Mouse (Mus musculus) macrophage (primary cell): Measurements from ENCODE around the gene Nme9. TPM values are rescaled to one million over a fixed set of nuclear protein-coding genes. Genes with fewer than 3 reads are reported as not detected.

ENCODE experiments used
- H3K27ac ChIP-seq: fragments of 350-480 bp; formaldehyde crosslinking; 2 replicates; pipeline ENCODE4 v1.9.0; 2021
- H3K36me3 ChIP-seq: fragments of 350-480 bp; formaldehyde crosslinking; 2 replicates; pipeline ENCODE4 v1.9.0; 2021; ENCODE audit errors: inconsistent target
- H3K4me3 ChIP-seq: fragments of 350-480 bp; formaldehyde crosslinking; 2 replicates; pipeline ENCODE4 v1.9.0; 2021; ENCODE audit errors: inconsistent target
- H3K79me2 ChIP-seq: fragments of 350-480 bp; formaldehyde crosslinking; 2 replicates; pipeline ENCODE4 v1.9.0; 2021; ENCODE audit errors: inconsistent target
- WGBS: methylation state at CpG from one replicate; pipeline ENCODE4 v1.1.7; 2026; ENCODE audit warnings: inconsistent platforms; ENCODE audit not compliant: missing documents; 5-methylcytosine and 5-hydroxymethylcytosine counted together
- polyA plus RNA-seq: library from polyadenylated mRNA; stranded (reverse); fragments of 250-400 nt; gene quantifications from 3 replicates; pipeline ENCODE4 v1.2.4, GENCODE M21; 2018; ENCODE audit warnings: inconsistent platforms

The Nme9 gene
- polyA plus RNA-seq, 1 experiment from 2014 or later: not detected

DNA sequence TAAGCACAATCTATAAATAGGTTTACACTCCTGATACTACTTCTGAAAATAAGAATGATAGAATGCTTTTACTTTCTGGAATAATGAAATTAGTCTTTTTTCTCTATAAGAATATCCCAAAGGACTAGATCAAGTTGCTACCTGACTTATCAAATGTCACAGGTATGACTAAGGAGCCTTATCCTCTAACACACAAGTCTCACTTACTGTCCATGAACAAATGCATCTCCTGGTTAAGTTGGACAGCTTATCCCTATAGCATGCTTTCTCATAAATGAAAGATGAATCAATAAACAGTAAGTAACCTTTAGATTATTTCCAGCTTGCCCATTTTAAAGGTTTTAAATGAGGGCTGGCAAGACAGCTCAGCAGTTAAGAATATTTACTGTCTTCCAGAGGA, 33.4 kb downstream of the Nme9 start:
- Histone ChIP-seq H3K79me2 (no peaks in the 10 kb centered on the region), H3K36me3 (peaks cover 50% of the 10 kb centered on the region; the same call in 1 of the 2 replicates), H3K27ac (no peak overlapping the region), H3K4me3 (no peak overlapping the region)

DNA sequence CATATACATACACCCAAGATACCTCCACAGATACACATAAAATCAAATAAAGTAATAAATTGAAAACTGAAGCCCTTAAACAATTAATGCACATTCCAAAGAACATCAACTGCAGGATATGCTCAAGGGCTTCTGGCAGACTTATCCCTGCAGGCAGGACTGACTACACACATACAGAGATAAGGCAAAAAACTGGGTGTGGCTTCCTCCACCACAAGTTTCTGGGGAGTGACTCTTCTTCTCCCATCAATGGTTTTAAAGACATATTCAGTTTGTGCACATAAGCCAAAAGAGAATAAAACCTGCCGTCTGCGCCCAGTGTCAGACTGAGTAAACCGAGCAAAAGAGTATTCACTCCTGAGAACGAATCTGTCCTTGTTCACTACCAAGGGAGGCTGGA, 33.9 kb downstream of the Nme9 start:
- WGBS: 94% methylated on average over 4 of the region's 4 CpGs
- Histone ChIP-seq H3K27ac (no peak overlapping the region), H3K4me3 (no peak overlapping the region), H3K36me3 (peaks cover 50% of the 10 kb centered on the region; the same call in 1 of the 2 replicates), H3K79me2 (no peaks in the 10 kb centered on the region)

DNA sequence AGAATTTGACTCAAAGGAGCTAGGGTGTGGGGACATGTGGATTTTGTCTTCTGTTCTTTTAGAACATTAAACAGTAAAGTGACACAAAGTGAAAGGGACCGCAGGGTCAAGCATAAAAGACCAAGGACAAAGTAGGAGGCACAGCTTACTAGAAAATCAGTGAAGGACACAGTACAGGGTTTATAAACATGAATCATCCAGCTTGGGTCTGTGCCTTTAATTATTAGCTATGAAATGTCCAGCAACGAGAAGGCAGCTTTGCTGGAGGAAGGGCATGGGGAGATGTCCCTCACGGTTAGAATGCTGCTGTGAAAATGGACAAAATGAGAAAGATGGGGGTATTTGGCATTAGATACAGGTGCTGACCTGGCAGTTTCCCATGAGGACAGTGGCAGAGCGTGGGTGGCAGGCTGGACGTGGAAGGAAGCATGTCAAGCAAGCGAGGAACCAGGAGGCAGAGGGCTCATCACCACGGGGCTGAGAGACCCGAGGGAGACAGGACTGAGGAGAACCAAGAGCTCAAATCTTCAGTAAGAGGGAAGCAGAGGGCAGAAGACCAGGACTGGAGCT, 35.9 kb downstream of the Nme9 start:
- WGBS: 86% methylated on average over 8 of the region's 8 CpGs
- Histone ChIP-seq H3K36me3 (peaks cover 42% of the 10 kb centered on the region; the same call in 1 of the 2 replicates), H3K27ac (no peak overlapping the region), H3K79me2 (no peaks in the 10 kb centered on the region), H3K4me3 (no peak overlapping the region)

DNA sequence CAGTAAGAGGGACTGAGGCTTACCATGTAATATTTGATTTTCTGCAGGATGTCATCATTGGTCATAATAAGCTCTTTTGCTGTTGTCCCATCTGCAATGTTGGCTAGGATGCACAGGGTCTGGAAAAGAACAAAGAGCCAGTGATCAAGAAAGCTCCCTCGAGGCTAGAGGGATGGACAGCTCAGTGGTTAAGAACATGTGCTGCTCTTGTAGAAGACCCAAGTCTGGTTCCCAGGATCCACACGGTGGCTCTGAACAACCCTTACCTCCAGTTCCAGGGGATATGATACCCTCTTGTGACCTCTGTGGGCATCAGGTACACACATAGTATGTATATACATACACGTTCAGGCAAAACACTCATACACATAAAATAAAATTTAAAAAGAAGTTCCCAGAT, 36.6 kb downstream of the Nme9 start:
- no peaks in the 10 kb centered on the region for H3K79me2 ChIP-seq
- H3K27ac ChIP-seq: no peak overlapping the region
- H3K36me3 ChIP-seq: peaks cover 36% of the 10 kb centered on the region; the same call in 1 of the 2 replicates
- H3K4me3 ChIP-seq: no peak overlapping the region
- 100% methylated on average over 2 of the region's 3 CpGs for WGBS

DNA sequence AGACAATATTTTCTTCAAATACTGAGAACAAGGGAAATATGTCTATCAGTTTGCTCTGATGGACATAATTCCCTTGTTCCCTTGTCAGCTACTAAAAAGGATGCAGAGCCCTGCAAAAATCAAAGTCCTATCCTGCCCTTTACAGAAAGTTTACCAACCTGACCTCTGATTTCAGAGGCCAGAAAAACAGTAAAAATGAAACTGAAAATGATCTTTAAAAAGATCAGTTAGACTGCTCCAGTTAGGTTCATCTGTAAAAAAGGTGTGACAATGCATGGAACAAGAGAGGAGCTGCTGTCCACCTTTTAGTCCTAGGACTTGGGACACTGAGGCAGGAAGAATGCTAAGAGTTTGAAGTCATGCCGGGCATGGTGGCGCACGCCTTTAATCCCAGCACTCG, 39.8 kb downstream of the Nme9 start:
- H3K79me2 ChIP-seq: no peaks in the 10 kb centered on the region
- no peak overlapping the region for H3K4me3 ChIP-seq
- peaks cover 43% of the 10 kb centered on the region for H3K36me3 ChIP-seq
- WGBS: 92% methylated on average over 4 of the region's 4 CpGs
- H3K27ac ChIP-seq: no peak overlapping the region

DNA sequence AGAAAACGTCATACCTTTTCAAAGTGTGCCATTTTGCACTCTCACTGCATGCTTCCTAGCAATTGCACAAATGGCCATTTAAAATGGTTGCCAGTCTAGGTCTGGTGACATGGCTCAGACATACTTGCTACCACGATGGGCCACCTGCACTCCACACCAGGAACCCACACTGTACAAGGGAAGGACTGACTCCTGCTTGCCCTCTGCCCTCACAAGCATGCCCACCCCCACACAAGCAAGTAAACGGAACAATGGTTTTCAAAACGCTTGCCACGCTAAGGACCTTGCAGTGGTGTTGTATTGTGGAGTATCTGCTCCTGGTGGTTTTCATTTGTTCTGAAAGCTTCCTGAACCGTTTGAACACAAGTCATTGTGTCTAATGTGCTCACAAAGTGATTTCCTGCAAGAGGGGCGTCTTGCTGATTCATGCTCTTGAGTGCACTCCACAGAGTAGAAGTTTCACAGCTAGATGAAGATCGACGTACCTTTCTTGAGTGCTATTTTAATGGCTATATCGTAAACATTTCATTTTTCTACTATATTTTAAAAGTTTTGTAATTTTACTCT, 41.4 kb downstream of the Nme9 start:
- no peak overlapping the region for H3K4me3 ChIP-seq
- WGBS: 39% methylated on average over 10 of the region's 10 CpGs
- no peaks in the 10 kb centered on the region for H3K79me2 ChIP-seq
- peaks cover 40% of the 10 kb centered on the region for H3K36me3 ChIP-seq
- H3K27ac ChIP-seq: no peak overlapping the region

DNA sequence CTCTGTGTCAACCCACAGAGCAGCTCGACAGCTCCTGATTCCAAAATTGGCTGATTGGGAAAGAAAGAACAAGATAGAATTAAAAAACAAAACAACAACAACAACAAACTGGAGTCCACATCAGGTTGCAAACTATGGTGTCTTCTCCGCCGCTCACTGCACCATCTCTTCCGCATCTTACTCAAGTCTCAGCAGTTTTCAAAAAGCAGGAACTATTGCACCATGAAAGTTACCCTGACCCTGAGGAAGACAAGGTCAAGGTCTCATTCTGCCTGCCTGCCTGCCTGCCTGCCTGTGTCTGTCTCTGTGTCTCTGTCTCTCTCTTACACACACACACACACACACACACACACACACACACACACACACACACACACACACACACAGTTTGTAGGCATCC, 48.1 kb downstream of the Nme9 start:
- H3K79me2 ChIP-seq: no peaks in the 10 kb centered on the region
- H3K4me3 ChIP-seq: no peak overlapping the region
- WGBS: 79% methylated on average over 4 of the region's 4 CpGs
- H3K27ac ChIP-seq: no peak overlapping the region
- H3K36me3 ChIP-seq: peaks cover 32% of the 10 kb centered on the region

DNA sequence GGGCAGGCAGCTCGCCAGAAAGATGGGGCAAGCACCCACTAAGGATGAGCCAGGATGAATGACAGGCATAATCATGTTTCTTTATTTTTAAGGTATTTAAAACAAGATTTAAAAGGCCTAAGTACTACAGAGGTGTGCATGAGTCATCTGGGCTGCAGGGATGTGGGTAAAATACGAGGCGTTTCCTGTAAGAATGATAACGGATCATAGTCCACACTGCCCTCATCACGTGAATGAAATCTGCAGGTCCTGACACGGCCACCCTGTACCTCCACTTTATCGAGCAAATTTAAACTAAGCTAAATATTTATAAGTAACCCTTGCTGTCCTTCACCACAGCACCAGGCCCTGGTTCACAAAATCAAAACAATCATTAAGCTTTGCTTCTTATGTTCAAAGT, 54.6 kb downstream of the Nme9 start:
- 92% methylated on average over 7 of the region's 7 CpGs for WGBS
- Histone ChIP-seq H3K36me3 (no peaks in the 10 kb centered on the region), H3K79me2 (no peaks in the 10 kb centered on the region), H3K4me3 (no peak overlapping the region), H3K27ac (no peak overlapping the region)

Other genes with a start within 250 kb of the Nme9 start
- gene Faiml, start 214.2 kb upstream of the Nme9 start, polyA plus RNA-seq: not detected in 3 replicates
- gene Cep70, start 208.1 kb upstream of the Nme9 start, polyA plus RNA-seq: 10.3 to 14.1 TPM (median 11.1 TPM) in 3 replicates
- not detected in 3 replicates for gene Esyt3, start 92.9 kb upstream of the Nme9 start, polyA plus RNA-seq
- 6.5 to 23.7 TPM (median 6.6 TPM) in 3 replicates for gene Mras, start 14.1 kb upstream of the Nme9 start, polyA plus RNA-seq
- 13.4 to 17.8 TPM (median 15.9 TPM) in 3 replicates for gene Armc8, start 117.4 kb downstream of the Nme9 start, polyA plus RNA-seq
- 7.1 to 17.0 TPM (median 11.0 TPM) in 3 replicates for gene Dbr1, start 124.3 kb downstream of the Nme9 start, polyA plus RNA-seq
- gene A4gnt, start 161.0 kb downstream of the Nme9 start, polyA plus RNA-seq: not detected in 3 replicates
- gene Dzip1l, start 178.0 kb downstream of the Nme9 start, polyA plus RNA-seq: not detected in 3 replicates